Mouse (Mus musculus) left cerebral cortex, postnatal 14 days (tissue): ENCODE results near the gene Dnaja3. TPM values are rescaled to one million over a fixed set of nuclear protein-coding genes. Genes with fewer than 3 reads are reported as not detected.
"Not testable (repeated sequence)": the region's sequence is repeated elsewhere in the genome, so short reads cannot be mapped to it uniquely, and the experiment has no call there.

ENCODE experiments used
- DNase-seq, 2 experiments: peaks; one replicate each; pipeline ENCODE4 v3.0.0; 2021 to 2022; ENCODE audit warnings: low spot score in 2 of 2, mixed read lengths in 1 of 2
- intact Hi-C: fragments of 180-260 bp; cut with DNase I; formaldehyde crosslinking; loops from one replicate; pipeline ENCODE4 v1.15.1; 2025
- total RNA-seq, 2 experiments: library from RNA; stranded (reverse); gene quantifications; 2 replicates each; pipeline ENCODE4 v1.2.3; 2021

The Dnaja3 gene
- total RNA-seq, 2 experiments from 2014 or later, result 63.6 to 65.9 TPM

GRCm38 (mm10) chr16:4742186-4742585, 102.4 kb downstream of the Dnaja3 start:
- DNase-seq, result no peak

GRCm38 (mm10) chr16:4752155-4752554, 112.4 kb downstream of the Dnaja3 start:
- intact Hi-C loops, result no loop called here
- no peak for DNase-seq

More at GRCm38 (mm10) chr16:4742186-4742585, 102.4 kb downstream of the Dnaja3 start:
- intact Hi-C loops, result no loop called here

GRCm38 (mm10) chr16:4754045-4754444, 114.3 kb downstream of the Dnaja3 start:
- no peak for DNase-seq

GRCm38 (mm10) chr16:4756660-4757335, 117.0 kb downstream of the Dnaja3 start:
- intact Hi-C loops, result not testable (repeated sequence)

More at GRCm38 (mm10) chr16:4754045-4754444, 114.3 kb downstream of the Dnaja3 start:
- intact Hi-C loops, result no loop called here

More at GRCm38 (mm10) chr16:4756660-4757335, 117.0 kb downstream of the Dnaja3 start:
- DNase-seq, result not testable (repeated sequence)

Other genes starting within 250 kb of the Dnaja3 start
- gene Adcy9, start 219.5 kb upstream of the Dnaja3 start, total RNA-seq, result 10 to 100 TPM; 50.1 to 57.1 TPM
- 10 to 100 TPM; 14.2 to 18.8 TPM for gene Srl, start 98.2 kb upstream of the Dnaja3 start, total RNA-seq
- gene Tfap4, start 80.1 kb upstream of the Dnaja3 start, total RNA-seq, result 1 to 10 TPM; 2.8 to 3.1 TPM
- 10 to 100 TPM; 16.3 to 18.0 TPM for gene Glis2, start 45.3 kb upstream of the Dnaja3 start, total RNA-seq
- 10 to 100 TPM; 81.6 to 82.8 TPM for gene Pam16, start 15.0 kb upstream of the Dnaja3 start, total RNA-seq
- 10 to 100 TPM in 1 of 2 experiments, 1 to 10 TPM in 1; 8.3 to 10.9 TPM for gene Vasn, start within 50 bp of the Dnaja3 start, total RNA-seq
- gene Coro7, start 39.8 kb downstream of the Dnaja3 start, total RNA-seq, result 10 to 100 TPM; 81.1 to 93.9 TPM
- 1 to 10 TPM; 8.3 to 10.0 TPM for gene Nmral1, start 79.4 kb downstream of the Dnaja3 start, total RNA-seq
- 10 to 100 TPM; 73.2 to 76.1 TPM for gene Hmox2, start 86.4 kb downstream of the Dnaja3 start, total RNA-seq
- gene Cdip1, start 150.3 kb downstream of the Dnaja3 start, total RNA-seq, result 100 to 1,000 TPM; 162 to 163 TPM
- not detected for gene 4930562C15Rik, start 195.4 kb downstream of the Dnaja3 start, total RNA-seq
- 10 to 100 TPM; 81.6 to 86.7 TPM for gene Ubald1, start 240.3 kb downstream of the Dnaja3 start, total RNA-seq
- 100 to 1,000 TPM; 198 to 203 TPM for gene Mgrn1, start 246.3 kb downstream of the Dnaja3 start, total RNA-seq